Mouse (Mus musculus): ENCODE results near the gene Mcmbp.

DNA sequence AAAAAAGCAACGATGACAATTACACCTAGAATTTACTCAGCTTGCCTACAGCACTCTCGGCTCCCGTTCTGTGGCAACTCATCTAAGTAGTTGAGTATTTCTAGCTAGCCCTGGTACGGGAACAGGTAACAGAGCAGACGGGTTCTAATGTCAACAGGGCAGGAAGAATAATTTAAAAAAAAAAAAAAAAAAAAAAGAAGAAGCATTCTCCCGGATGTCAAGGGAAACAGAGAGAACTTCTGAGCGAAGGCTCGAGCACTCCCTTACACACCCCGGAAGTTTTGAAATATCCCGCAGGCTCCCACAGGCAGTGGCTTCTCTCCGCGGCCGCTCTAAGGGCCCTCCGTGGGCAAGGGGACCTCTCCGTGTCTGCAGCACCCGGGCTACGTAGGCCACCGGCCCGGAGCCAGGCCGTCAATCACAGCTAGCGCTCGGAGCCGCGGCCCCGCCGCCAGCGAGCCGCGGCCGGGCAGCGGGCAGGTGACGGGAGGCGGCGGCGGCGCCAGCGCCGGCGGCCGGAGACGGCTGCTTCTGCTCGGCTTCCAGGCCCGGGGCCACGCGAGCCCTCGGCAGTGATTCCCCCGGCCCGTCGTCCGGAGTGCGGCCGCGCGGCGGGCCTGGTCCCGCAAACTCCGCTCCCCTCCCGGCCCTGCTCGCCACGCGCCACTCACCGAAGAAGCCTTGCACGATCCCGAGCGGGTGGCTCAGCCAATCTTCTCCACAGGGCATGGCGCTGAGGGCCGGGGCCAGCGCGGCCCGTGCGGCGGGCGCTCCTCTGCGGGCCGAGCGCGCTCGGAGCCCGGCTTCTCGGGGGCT is 625 bp downstream of the Mcmbp start:
- no peak for TF ChIP-seq CTCF (IDR thresholded peaks at IDR 0.05; ENCODE audit: extremely low read depth, insufficient read depth, low read length)
- no peak for TF ChIP-seq POLR2A (IDR thresholded peaks at IDR 0.05; ENCODE audit: extremely low read depth, insufficient read depth, low read length)
